Mouse (Mus musculus) gastrocnemius, adult 2 months (tissue): ENCODE data around the gene Creg2. TPM values are rescaled to one million over a fixed set of nuclear protein-coding genes. Genes with fewer than 3 reads are reported as not detected.
A peak's percentile ranks its signal among the peaks of the same experiment; 100 is the strongest.

Source experiments
- DNase-seq: peaks from one replicate; pipeline ENCODE4 v3.0.0; 2022
- H3K27ac ChIP-seq: fragments of 200-600 bp; 2 replicates; pipeline ENCODE4 v1.8.1; 2022; ENCODE audit warnings: mild to moderate bottlenecking
- H3K4me3 ChIP-seq: fragments of 200-600 bp; 2 replicates; pipeline ENCODE4 v1.8.1; 2022; ENCODE audit warnings: mild to moderate bottlenecking, moderate library complexity
- CTCF ChIP-seq: fragments of 200-600 bp; IDR thresholded peaks from 2 replicates; pipeline ENCODE4 v1.8.1; 2022; ENCODE audit warnings: antibody characterized with exemption, mild to moderate bottlenecking, moderate library complexity
- intact Hi-C: fragments of 180-260 bp; cut with DNase I; formaldehyde crosslinking; loops from one replicate; pipeline ENCODE4 v1.15.1; 2025
- long read RNA-seq, 2 experiments: library from polyadenylated mRNA; stranded (forward); transcript quantifications; one replicate each; pipeline ENCODE4 v2.0.0; 2021
- total RNA-seq, 2 experiments: library from RNA; stranded (reverse); gene quantifications; 2 replicates each; pipeline ENCODE4 v1.2.3; 2021

Gene Creg2
- total RNA-seq: under 1 TPM in 1 of 2 experiments, not detected in 1; 0.08 TPM
- long read RNA-seq, experiment 1: 0 reads
- long read RNA-seq, experiment 2: 0 reads

GRCm38 (mm10) chr1:39651241-39651548 is at the start of gene Creg2:
Gene Creg2, minus strand, starts transcription at chr1:39651474.
- H3K4me3 ChIP-seq: peak within 1 kb of the TSS; percentile 71
- TF ChIP-seq CTCF: no peak
- intact Hi-C loops: loop anchor here (2.0 kb wide), 1 partner anchor 36 kb away; no protein-coding TSS in a partner anchor
- no peak within 1 kb of the TSS for H3K27ac ChIP-seq
- DNase-seq: no peak

- no peak for TF ChIP-seq CTCF
- no peak overlapping the region for H3K27ac ChIP-seq
Measured at GRCm38 (mm10) chr1:39700599-39701273, 49.5 kb upstream of the Creg2 start.

GRCm38 (mm10) chr1:39698456-39698855 is 47.2 kb upstream of the Creg2 start:
- peak; percentile 39 for DNase-seq
- peak overlapping the region; percentile 20; the same call in 1 of the 2 replicates for H3K27ac ChIP-seq
- no peak for TF ChIP-seq CTCF
- H3K4me3 ChIP-seq: no peak overlapping the region
- intact Hi-C loops: no loop called here

More at GRCm38 (mm10) chr1:39700599-39701273, 49.5 kb upstream of the Creg2 start:
- peak; percentile 35 for DNase-seq
- H3K4me3 ChIP-seq: no peak overlapping the region
- intact Hi-C loops: no loop called here

DNA sequence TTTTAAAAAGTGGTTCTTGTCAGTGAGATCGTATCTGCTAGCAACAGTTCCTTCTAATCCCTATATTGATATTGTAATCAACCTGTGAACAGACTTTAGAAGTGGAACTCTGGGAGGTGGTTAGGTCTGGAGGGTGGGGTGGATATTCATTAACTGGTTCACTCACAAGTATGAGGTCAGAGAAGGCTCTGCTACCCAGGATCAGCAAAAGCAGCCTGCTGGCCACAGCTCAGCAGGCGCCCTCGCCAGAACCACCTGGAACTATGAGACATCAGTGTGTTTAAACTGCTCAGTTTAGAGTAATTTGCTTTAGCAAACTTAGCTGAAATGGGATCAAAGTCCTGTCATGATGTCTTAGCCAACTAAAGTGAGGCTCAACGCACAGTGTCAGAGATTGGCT is 43.9 kb upstream of the Creg2 start:
- DNase-seq: no peak
- Histone ChIP-seq H3K4me3 (no peak overlapping the region), H3K27ac (no peak overlapping the region)
- no peak for TF ChIP-seq CTCF
- intact Hi-C loops: no loop called here

- no peak overlapping the region for H3K27ac ChIP-seq
- DNase-seq: no peak
- no peak for TF ChIP-seq CTCF
- intact Hi-C loops: no loop called here
- H3K4me3 ChIP-seq: no peak overlapping the region
Measured at GRCm38 (mm10) chr1:39694756-39695155, 43.5 kb upstream of the Creg2 start.

DNA sequence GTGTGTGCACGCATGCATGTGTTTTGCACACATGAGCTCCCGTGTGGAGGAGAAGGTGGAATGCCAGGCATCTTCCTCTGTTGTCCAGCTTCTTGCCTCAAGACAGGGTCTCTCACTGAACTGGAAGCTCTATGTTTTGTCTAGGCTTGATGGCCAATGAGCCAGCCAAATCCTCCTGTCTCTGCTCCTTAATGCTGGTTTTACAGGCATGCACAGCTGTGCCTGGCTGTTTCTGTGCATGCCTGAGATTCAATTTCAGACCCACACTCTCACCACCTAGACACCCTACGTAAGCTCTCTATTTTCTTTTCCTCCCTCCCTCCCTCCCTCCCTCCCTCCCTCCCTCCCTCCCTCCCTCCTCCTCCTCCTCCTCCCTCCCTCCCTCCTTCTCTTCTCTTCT is 40.7 kb upstream of the Creg2 start:
- no peak for TF ChIP-seq CTCF
- DNase-seq: no peak
- no peak overlapping the region for H3K4me3 ChIP-seq
- no peak overlapping the region for H3K27ac ChIP-seq
- intact Hi-C loops: no loop called here

- no peak for TF ChIP-seq CTCF
- intact Hi-C loops: no loop called here
- Histone ChIP-seq H3K4me3 (no peak overlapping the region), H3K27ac (no peak overlapping the region)
- no peak for DNase-seq
Measured at GRCm38 (mm10) chr1:39691061-39691460, 39.8 kb upstream of the Creg2 start.

DNA sequence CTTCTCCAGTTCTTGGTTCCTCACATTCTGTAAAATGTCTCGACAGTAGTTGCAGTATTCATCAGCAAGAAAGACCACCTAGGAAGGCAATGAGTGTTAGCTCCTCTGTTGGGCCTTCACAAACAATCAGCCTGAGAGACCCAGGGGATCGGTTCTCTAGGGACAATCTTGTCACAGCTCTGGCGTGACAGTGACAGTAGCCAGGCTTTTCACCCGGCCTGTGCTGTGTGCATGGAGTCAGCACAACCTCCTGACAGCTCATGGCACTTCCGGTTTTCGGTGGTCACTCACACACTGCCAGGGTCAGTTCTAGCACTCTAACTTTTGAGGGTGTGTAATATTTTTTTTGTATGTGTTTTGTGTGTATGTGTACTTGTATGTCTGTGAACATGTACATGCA is 37.3 kb upstream of the Creg2 start:
- no peak for TF ChIP-seq CTCF
- intact Hi-C loops: loop anchor here (5.0 kb wide), 2 partner anchors 214 to 294 kb away; partner anchors contain the start of gene Map4k4
- no peak overlapping the region for H3K4me3 ChIP-seq
- no peak for DNase-seq
- H3K27ac ChIP-seq: no peak overlapping the region

GRCm38 (mm10) chr1:39687279-39687678 is 36.0 kb upstream of the Creg2 start:
- no peak for TF ChIP-seq CTCF
- no peak for DNase-seq
- no peak overlapping the region for H3K4me3 ChIP-seq
- H3K27ac ChIP-seq: no peak overlapping the region
- intact Hi-C loops: loop anchor here (2.0 to 5.0 kb wide), 3 partner anchors 215 to 295 kb away; partner anchors contain the start of gene Map4k4

DNA sequence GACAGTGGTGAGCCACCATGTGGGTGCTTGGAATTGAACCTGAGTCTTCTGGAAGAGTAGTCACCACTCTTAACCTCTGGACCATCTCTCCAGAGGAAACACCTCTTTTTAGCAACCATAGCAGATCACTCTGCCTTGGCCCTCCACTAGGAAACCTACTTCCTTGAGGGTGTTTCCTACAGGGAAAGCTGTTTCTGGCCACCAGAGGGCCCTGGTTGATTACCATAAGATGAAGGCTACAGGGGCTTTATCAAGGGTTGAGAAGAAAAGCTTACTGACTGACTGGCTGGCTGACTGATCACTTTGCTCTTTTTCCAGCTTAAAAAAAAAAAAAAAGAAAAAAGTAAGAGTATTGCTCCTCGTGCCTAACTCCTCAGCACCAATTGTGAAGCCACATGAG is 34.6 kb upstream of the Creg2 start:
- peak; percentile 82 for DNase-seq
- TF ChIP-seq CTCF: peak; percentile 79
- Histone ChIP-seq H3K4me3 (no peak overlapping the region), H3K27ac (no peak overlapping the region)
- intact Hi-C loops: loop anchor here (2.0 to 5.0 kb wide), 3 partner anchors 216 to 296 kb away; partner anchors contain the start of gene Map4k4

- intact Hi-C loops: no loop called here
- no peak overlapping the region for H3K27ac ChIP-seq
- no peak overlapping the region for H3K4me3 ChIP-seq
- no peak for TF ChIP-seq CTCF
- no peak for DNase-seq
Measured at GRCm38 (mm10) chr1:39681638-39682037, 30.4 kb upstream of the Creg2 start.

- peak; percentile 45 for TF ChIP-seq CTCF
- DNase-seq: no peak
- intact Hi-C loops: no loop called here
- Histone ChIP-seq H3K4me3 (no peak overlapping the region), H3K27ac (no peak overlapping the region)
Measured at GRCm38 (mm10) chr1:39680546-39680945, 29.3 kb upstream of the Creg2 start.

DNA sequence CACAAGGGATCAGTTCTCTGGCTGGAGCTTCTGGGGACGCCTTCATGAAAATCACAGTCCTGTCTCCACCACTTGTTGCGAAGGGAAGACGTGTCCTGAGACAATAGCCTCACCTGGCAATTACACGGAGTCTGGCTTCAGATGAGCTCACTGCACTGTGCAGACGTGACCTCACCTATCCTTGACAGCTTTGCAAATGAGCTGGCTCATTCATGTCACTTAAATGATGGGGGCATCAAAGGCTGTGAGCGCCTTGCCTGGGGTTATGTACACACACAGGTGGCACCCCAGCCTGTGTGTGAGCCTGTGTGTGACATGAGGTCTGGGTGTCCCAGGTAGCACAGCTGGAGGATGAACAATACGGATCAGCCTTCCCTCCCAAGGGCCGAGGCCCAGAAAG is 27.6 kb upstream of the Creg2 start:
- intact Hi-C loops: no loop called here
- no peak for DNase-seq
- Histone ChIP-seq H3K27ac (no peak overlapping the region), H3K4me3 (no peak overlapping the region)
- TF ChIP-seq CTCF: no peak
